In genomic region chr11:53521821-53522131, GRCm38 (mm10) we compare ENCODE assay signal across 9 mouse cellular contexts. TPM values are rescaled to one million over a fixed set of nuclear protein-coding genes. Genes with fewer than 3 reads are reported as not detected.
A peak's percentile ranks its signal among the peaks of the same experiment; 100 is the strongest.
DNase-seq lines count a peak whose midpoint lies in the region; ATAC-seq and TF ChIP-seq lines count a peak whose summit lies in the region.
"Had no signal": no experiment of that assay in that cellular context is flagged by ENCODE, and none has a peak within 500 bp of the region (broad histone marks: within the 10 kb centered on the region; RNA-seq: fewer than 3 reads in every experiment).

No protein-coding gene starts in this region.

- H3K4me1 ChIP-seq in lung, embryonic 14.5 days (ENCODE audit: insufficient read depth), result peaks cover 25% of the 10 kb centered on the region
- H3K4me1 ChIP-seq in embryonic facial prominence, embryonic 15.5 days, result peaks cover 75% of the 10 kb centered on the region
- H3K4me1 ChIP-seq in midbrain, embryonic 15.5 days, result peaks cover 32% of the 10 kb centered on the region

- H3K36me3 ChIP-seq in lung, embryonic 14.5 days (ENCODE audit: insufficient read depth), result no peaks in the 10 kb centered on the region
- no peaks in the 10 kb centered on the region for H3K36me3 ChIP-seq in embryonic facial prominence, embryonic 15.5 days
- no peaks in the 10 kb centered on the region for H3K36me3 ChIP-seq in midbrain, embryonic 15.5 days (replicated peaks)

- H3K9ac ChIP-seq in lung, embryonic 14.5 days, result peak overlapping the region; percentile 14; the same call in 1 of the 2 replicates
- no peak overlapping the region for H3K9ac ChIP-seq in embryonic facial prominence, embryonic 15.5 days
- H3K9ac ChIP-seq in midbrain, embryonic 15.5 days, result no peak overlapping the region

- H3K27ac ChIP-seq in lung, embryonic 14.5 days (ENCODE audit: low read depth), result 0 out of 2 replicates have a peak overlapping the region, but pooled peaks have one; percentile 52
- peak overlapping the region; percentile 93; the same call in 1 of the 2 replicates for H3K27ac ChIP-seq in embryonic facial prominence, embryonic 15.5 days (replicated peaks)
- H3K27ac ChIP-seq in midbrain, embryonic 15.5 days, result no peak overlapping the region

- peak overlapping the region; percentile 87 for H3K4me2 ChIP-seq in lung, embryonic 14.5 days
- peak overlapping the region; percentile 78 for H3K4me2 ChIP-seq in embryonic facial prominence, embryonic 15.5 days (replicated peaks)
- H3K4me2 ChIP-seq in midbrain, embryonic 15.5 days, result peak overlapping the region; percentile 84

- H3K4me3 ChIP-seq in lung, embryonic 14.5 days (ENCODE audit: low read depth, low read length), result peak overlapping the region; percentile 78; the same call in 1 of the 2 replicates
- H3K4me3 ChIP-seq in embryonic facial prominence, embryonic 15.5 days (replicated peaks), result peak overlapping the region; percentile 81
- no peak overlapping the region for H3K4me3 ChIP-seq in midbrain, embryonic 15.5 days

- DNase-seq in lung, embryonic 14.5 days, result no peak
- DNase-seq in lung, postnatal 14 days, result no peak
- DNase-seq in heart, postnatal 25 days (ENCODE audit: low spot score), result peak; percentile 60
- DNase-seq in frontal cortex, postnatal 10 days (ENCODE audit: low spot score in 2 of 2), result no peak
- DNase-seq in cerebellum, postnatal 4 days (ENCODE audit: low spot score in 2 of 2), result no peak

- H3K27me3 ChIP-seq in lung, embryonic 14.5 days (ENCODE audit: insufficient read depth, low read length), result no peaks in the 10 kb centered on the region
- no peaks in the 10 kb centered on the region for H3K27me3 ChIP-seq in embryonic facial prominence, embryonic 15.5 days
- H3K27me3 ChIP-seq in midbrain, embryonic 15.5 days (replicated peaks), result peaks cover 13% of the 10 kb centered on the region; the same call in 1 of the 2 replicates

- no peak for TF ChIP-seq CTCF in lung, embryonic 14.5 days (IDR thresholded peaks at IDR 0.05; ENCODE audit: low read depth)

- no peaks in the 10 kb centered on the region for H3K9me3 ChIP-seq in lung, embryonic 14.5 days (ENCODE audit: low read depth, low read length)
- no peaks in the 10 kb centered on the region for H3K9me3 ChIP-seq in embryonic facial prominence, embryonic 15.5 days (replicated peaks)
- H3K9me3 ChIP-seq in midbrain, embryonic 15.5 days, result no peaks in the 10 kb centered on the region

- 68% methylated on average over 7 of the region's 7 CpGs for WGBS in lung, embryonic 14.5 days
- 68% methylated on average over 7 of the region's 7 CpGs for WGBS in embryonic facial prominence, embryonic 15.5 days
- 87% methylated on average over 7 of the region's 7 CpGs for WGBS in midbrain, embryonic 15.5 days

- intact Hi-C loops in heart, postnatal 25 days (cut with DNase I), result no loop called here

- ATAC-seq in lung, embryonic 14.5 days (ENCODE audit: insufficient read depth), result no peak
- no peak for ATAC-seq in embryonic facial prominence, embryonic 15.5 days (ENCODE audit: insufficient number of reproducible peaks, low FRiP score, low TSS enrichment, low read depth)
- ATAC-seq in midbrain, embryonic 15.5 days (replicated peaks), result no peak
- no peak for ATAC-seq in inflammation-experienced regulatory T-cells, adult 6 months

RNA-seq across cellular contexts. Expression of gene Sept8, which starts 2.7 kb away (rescaled TPM):
- polyA plus RNA-seq in lung, embryonic 14.5 days (2014; fragmentation: Nextera tagmentation; extraction: Ambion mirVana), result 25.3 and 25.6 TPM in 2 replicates
- polyA plus RNA-seq in embryonic facial prominence, embryonic 15.5 days (2015; fragmentation: Nextera tagmentation; extraction: Ambion mirVana), result 46.1 and 47.9 TPM in 2 replicates
- total RNA-seq in heart, postnatal 25 days (2021), result 10 to 100 TPM; 32.0 to 37.0 TPM
- 18.4 TPM in 2 replicates for polyA plus RNA-seq in midbrain, embryonic 15.5 days (2015; fragmentation: Nextera tagmentation; extraction: Ambion mirVana)
- 1 to 10 TPM; 1.1 to 1.2 (median 1.1) TPM for polyA plus RNA-seq in inflammation-experienced regulatory T-cells, adult 6 months (2017; shearing (Covaris generic))

RNA-seq across cellular contexts. Expression of gene Sowaha, which starts 41.7 kb away (rescaled TPM):
- 0.17 and 0.18 TPM in 2 replicates for polyA plus RNA-seq in lung, embryonic 14.5 days (2014; fragmentation: Nextera tagmentation; extraction: Ambion mirVana)
- 1.1 and 1.5 TPM in 2 replicates for polyA plus RNA-seq in embryonic facial prominence, embryonic 15.5 days (2015; fragmentation: Nextera tagmentation; extraction: Ambion mirVana)
- total RNA-seq in heart, postnatal 25 days (2021), result under 1 TPM; 0.08 to 0.17 TPM
- polyA plus RNA-seq in midbrain, embryonic 15.5 days (2015; fragmentation: Nextera tagmentation; extraction: Ambion mirVana), result 0.99 and 1.1 TPM in 2 replicates
- not detected for polyA plus RNA-seq in inflammation-experienced regulatory T-cells, adult 6 months (2017; shearing (Covaris generic))

RNA-seq across cellular contexts. Expression of gene Gm9945, which starts 41.8 kb away (rescaled TPM):
- polyA plus RNA-seq in lung, embryonic 14.5 days (2014; fragmentation: Nextera tagmentation; extraction: Ambion mirVana), result not detected in 2 replicates
- polyA plus RNA-seq in embryonic facial prominence, embryonic 15.5 days (2015; fragmentation: Nextera tagmentation; extraction: Ambion mirVana), result 0.18 TPM in 1 of 2 replicates, not detected in the other
- total RNA-seq in heart, postnatal 25 days (2021), result not detected
- polyA plus RNA-seq in midbrain, embryonic 15.5 days (2015; fragmentation: Nextera tagmentation; extraction: Ambion mirVana), result 0.39 TPM in 1 of 2 replicates, not detected in the other
- polyA plus RNA-seq in inflammation-experienced regulatory T-cells, adult 6 months (2017; shearing (Covaris generic)), result not detected
- total RNA-seq: heart, postnatal 10 days had no signal

RNA-seq across cellular contexts. Expression of gene Kif3a, which starts 45.4 kb away (rescaled TPM):
- 67.9 and 69.7 TPM in 2 replicates for polyA plus RNA-seq in lung, embryonic 14.5 days (2014; fragmentation: Nextera tagmentation; extraction: Ambion mirVana)
- 85.7 and 92.0 TPM in 2 replicates for polyA plus RNA-seq in embryonic facial prominence, embryonic 15.5 days (2015; fragmentation: Nextera tagmentation; extraction: Ambion mirVana)
- 1 to 10 TPM; 7.6 to 9.6 TPM for total RNA-seq in heart, postnatal 25 days (2021)
- polyA plus RNA-seq in midbrain, embryonic 15.5 days (2015; fragmentation: Nextera tagmentation; extraction: Ambion mirVana), result 345 and 349 TPM in 2 replicates
- polyA plus RNA-seq in inflammation-experienced regulatory T-cells, adult 6 months (2017; shearing (Covaris generic)), result 10 to 100 TPM in 2 of 3 experiments, 1 to 10 TPM in 1; 5.5 to 11.6 (median 11.6) TPM

RNA-seq across cellular contexts. Expression of gene Gm9837, which starts 51.5 kb away (rescaled TPM):
- not detected in 2 replicates for polyA plus RNA-seq in lung, embryonic 14.5 days (2014; fragmentation: Nextera tagmentation; extraction: Ambion mirVana)
- not detected in 2 replicates for polyA plus RNA-seq in embryonic facial prominence, embryonic 15.5 days (2015; fragmentation: Nextera tagmentation; extraction: Ambion mirVana)
- not detected for total RNA-seq in heart, postnatal 25 days (2021)
- not detected in 2 replicates for polyA plus RNA-seq in midbrain, embryonic 15.5 days (2015; fragmentation: Nextera tagmentation; extraction: Ambion mirVana)
- not detected for polyA plus RNA-seq in inflammation-experienced regulatory T-cells, adult 6 months (2017; shearing (Covaris generic))
- total RNA-seq: heart, postnatal 10 days had no signal
